Mouse (Mus musculus) lung, adult 10 weeks (tissue): ENCODE measurements around the gene Olfr6. TPM values are rescaled to one million over a fixed set of nuclear protein-coding genes. Genes with fewer than 3 reads are reported as not detected.

Experiments
- polyA plus RNA-seq: library from polyadenylated mRNA; stranded (reverse); fragments of 350-450 nt; fragmentation: Illumina TruSeq; extraction: RNeasy Lipid Tissue Mini Kit (QIAGEN cat#74804); gene quantifications from one replicate; pipeline ENCODE4 v1.2.3, GENCODE M21; 2014; ENCODE audit warnings: low read depth, low replicate concordance; ENCODE audit not compliant: insufficient read depth

Gene Olfr6
- not detected for polyA plus RNA-seq

DNA sequence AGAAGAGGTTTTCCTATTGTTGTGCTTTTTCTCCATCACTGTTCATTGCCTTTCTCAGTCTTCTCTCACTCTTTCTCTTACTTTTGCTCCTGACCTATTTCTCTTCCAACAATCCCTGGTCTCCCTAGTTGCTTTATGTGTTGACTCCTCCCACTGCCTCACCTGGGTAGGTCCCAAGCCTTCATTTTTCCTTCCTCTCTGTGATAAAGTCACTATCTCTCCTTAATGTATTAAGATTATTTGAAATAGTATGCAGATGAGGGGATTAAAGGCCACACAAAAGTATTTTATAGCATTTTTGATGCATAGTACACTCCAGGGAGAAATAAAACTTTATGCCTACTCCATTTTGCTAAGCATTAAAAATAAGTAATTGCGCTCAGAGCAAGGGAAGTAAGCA, at the start of gene Olfr6:
Olfr6 (minus strand) TSS at position 101 of the 400 bp plus-strand sequence.

DNA sequence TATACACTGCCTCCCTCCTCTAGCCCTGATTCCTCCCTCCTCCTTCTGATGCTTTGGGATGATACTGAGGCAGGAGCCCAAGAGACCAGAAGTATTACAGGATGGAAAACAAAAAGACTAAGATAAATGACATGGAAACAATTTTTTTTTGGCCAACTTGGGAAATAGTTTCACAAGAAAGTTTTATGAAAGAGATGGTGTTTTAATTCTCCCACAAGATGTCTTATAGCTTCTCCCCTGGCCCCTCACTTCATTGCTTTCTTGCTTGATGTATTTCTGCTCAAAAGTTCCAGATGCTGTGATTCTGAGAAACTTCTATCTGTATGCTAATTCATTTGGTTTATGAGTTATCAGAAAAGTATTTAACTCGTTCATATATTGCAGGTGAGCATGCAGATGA, 42.2 kb upstream of the Olfr6 start, which contains the start of gene Olfr2:
Olfr2 (minus strand) TSS at position 101 of the 400 bp plus-strand sequence.

DNA sequence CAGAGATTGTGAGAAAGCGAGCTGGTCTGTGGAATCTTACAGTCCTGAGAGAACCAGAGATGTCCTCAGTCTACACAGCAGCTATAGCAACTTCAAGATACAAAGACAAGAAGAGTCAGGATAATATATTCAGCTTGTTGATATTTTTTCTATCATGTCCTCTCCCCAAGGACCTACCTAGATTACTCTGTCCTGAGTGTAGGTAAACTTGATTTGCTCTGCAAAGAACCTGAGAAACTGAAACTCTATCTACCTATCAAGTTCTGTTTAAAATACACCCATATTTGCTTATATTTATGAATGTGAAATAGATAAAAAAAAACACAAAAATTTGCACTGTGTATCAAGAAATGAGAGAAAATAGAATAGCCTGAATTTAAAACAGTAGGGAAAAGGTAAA, 11.6 kb upstream of the Olfr6 start, which contains the start of gene Olfr711:
Olfr711 (minus strand) TSS at position 101 of the 400 bp plus-strand sequence.

DNA sequence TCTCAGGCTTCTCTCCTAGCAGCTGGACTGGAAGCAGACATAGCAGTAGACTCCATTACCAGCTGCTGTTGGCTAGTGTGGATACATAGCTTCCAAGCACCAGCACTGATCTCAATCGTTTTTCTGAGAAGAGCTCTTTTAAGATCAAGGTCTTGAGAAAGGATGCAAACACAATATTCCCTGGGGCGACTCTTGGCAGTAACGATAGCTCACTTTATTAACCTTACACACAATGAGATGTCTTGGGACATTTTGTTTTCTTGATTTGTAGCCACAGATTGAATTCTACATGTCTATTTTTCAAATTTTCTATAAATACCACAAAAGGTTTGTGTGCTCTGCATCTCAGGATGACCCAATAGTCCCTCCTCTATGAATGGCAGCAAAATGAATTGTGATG, 15.5 kb downstream of the Olfr6 start, which contains the start of gene Olfr710:
Olfr710 (minus strand) TSS at position 101 of the 400 bp plus-strand sequence.

DNA sequence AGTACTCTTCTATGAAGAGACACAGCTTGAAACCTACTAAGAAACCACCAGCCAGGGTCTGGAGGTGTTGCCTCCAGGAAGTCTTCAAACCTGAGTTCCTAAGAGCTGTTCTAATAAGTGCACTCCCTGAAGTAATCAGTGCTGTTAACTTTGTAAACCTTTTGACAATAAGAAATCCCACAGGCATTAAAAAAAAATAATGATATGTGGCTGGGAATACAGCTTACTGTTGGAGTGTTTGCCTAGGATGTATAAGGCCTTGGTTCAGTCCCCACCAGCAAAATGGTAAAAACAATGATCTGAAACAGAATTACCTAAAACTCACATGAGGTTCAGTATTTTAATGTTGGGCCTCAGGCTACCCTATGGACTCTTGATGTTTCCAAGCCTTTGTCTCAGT, 31.6 kb downstream of the Olfr6 start, which contains the start of gene Olfr709-ps1:
Olfr709-ps1 (minus strand) TSS at position 101 of the 400 bp plus-strand sequence.

DNA sequence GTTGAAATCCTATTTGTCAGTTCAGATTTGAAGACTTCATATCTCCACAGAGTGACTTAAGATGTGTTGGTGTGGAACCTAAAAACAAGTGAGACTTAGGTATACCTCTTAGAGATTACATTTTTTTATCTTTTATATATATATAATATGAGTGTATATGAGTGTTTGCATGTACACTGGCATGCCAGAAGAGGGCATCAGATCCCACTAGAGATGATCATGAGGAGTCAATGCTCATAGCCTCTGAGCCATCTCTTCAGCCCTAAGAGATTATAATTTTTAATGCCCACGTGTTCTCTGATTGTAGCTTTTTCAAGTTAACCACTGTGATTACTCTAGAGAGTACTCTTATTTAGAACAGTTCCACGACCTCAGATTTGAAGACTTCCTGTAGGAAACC, 56.1 kb downstream of the Olfr6 start, which contains the start of gene Olfr1532-ps1:
Olfr1532-ps1 (plus strand) TSS at position 326 of the 400 bp plus-strand sequence.

Other genes with a start within 250 kb of the Olfr6 start
- not detected for gene Olfr695, start 247.5 kb downstream of the Olfr6 start, polyA plus RNA-seq
- not detected for gene Olfr697, start 221.5 kb downstream of the Olfr6 start, polyA plus RNA-seq
- not detected for gene Olfr698, start 208.5 kb downstream of the Olfr6 start, polyA plus RNA-seq
- not detected for gene Olfr699, start 170.7 kb downstream of the Olfr6 start, polyA plus RNA-seq
- gene Olfr700, start 155.1 kb downstream of the Olfr6 start, polyA plus RNA-seq = not detected
- not detected for gene Olfr701, start 149.8 kb downstream of the Olfr6 start, polyA plus RNA-seq
- gene Olfr702, start 130.0 kb downstream of the Olfr6 start, polyA plus RNA-seq = not detected
- not detected for gene Olfr703, start 120.6 kb downstream of the Olfr6 start, polyA plus RNA-seq
- not detected for gene Olfr704, start 100.8 kb downstream of the Olfr6 start, polyA plus RNA-seq
- not detected for gene Olfr705, start 87.0 kb downstream of the Olfr6 start, polyA plus RNA-seq
- not detected for gene Olfr706, start 75.8 kb downstream of the Olfr6 start, polyA plus RNA-seq
- gene Olfr707, start 62.7 kb downstream of the Olfr6 start, polyA plus RNA-seq = not detected
- not detected for gene Olfr1532-ps1, start 55.9 kb downstream of the Olfr6 start, polyA plus RNA-seq
- gene Olfr709-ps1, start 31.7 kb downstream of the Olfr6 start, polyA plus RNA-seq = not detected
- not detected for gene Olfr710, start 15.6 kb downstream of the Olfr6 start, polyA plus RNA-seq
- not detected for gene Olfr711, start 11.5 kb upstream of the Olfr6 start, polyA plus RNA-seq
- not detected for gene Olfr2, start 42.1 kb upstream of the Olfr6 start, polyA plus RNA-seq
- not detected for gene Olfr713, start 67.2 kb upstream of the Olfr6 start, polyA plus RNA-seq
- gene Olfr714, start 107.0 kb upstream of the Olfr6 start, polyA plus RNA-seq = not detected
- gene Olfr17, start 129.3 kb upstream of the Olfr6 start, polyA plus RNA-seq = not detected
- not detected for gene Olfr715b, start 146.4 kb upstream of the Olfr6 start, polyA plus RNA-seq
- not detected for gene Olfr715, start 167.1 kb upstream of the Olfr6 start, polyA plus RNA-seq
- not detected for gene Olfr716, start 174.4 kb upstream of the Olfr6 start, polyA plus RNA-seq
- gene Nlrp14, start 203.1 kb upstream of the Olfr6 start, polyA plus RNA-seq = not detected
- gene Rbmxl2, start 245.5 kb upstream of the Olfr6 start, polyA plus RNA-seq = not detected